Mouse (Mus musculus): ENCODE data around the gene Kcnab2. TPM values are rescaled to one million over a fixed set of nuclear protein-coding genes. Genes with fewer than 3 reads are reported as not detected.

The Kcnab2 gene
- polyA plus RNA-seq, 1 experiment from 2014 or later: 11.0 TPM

GRCm38 (mm10) chr4:152488046-152488445 is 10.4 kb upstream of the Kcnab2 start:
- Histone ChIP-seq H3K9ac (ENCODE audit: low read length) (no peak overlapping the region), H3K4me1 (ENCODE audit: control insufficient read depth, insufficient read depth, low read length) (no peaks in the 10 kb centered on the region), H3K27ac (ENCODE audit: low read depth, low read length) (no peak overlapping the region), H3K4me3 (ENCODE audit: low read depth, low read length) (no peak overlapping the region), H3K9me3 (ENCODE audit: control insufficient read depth, low read length) (no peaks in the 10 kb centered on the region), H3K36me3 (ENCODE audit: control insufficient read depth, insufficient read depth, low read length) (no peaks in the 10 kb centered on the region), H3K27me3 (ENCODE audit: control insufficient read depth, insufficient read depth, low read length) (no peaks in the 10 kb centered on the region), H3K4me2 (no peak overlapping the region)
- ATAC-seq (ENCODE audit: low FRiP score) (no peak), DNase-seq (ENCODE audit: low spot score, missing footprints) (no peak)
- 81% methylated on average over 10 of the region's 10 CpGs for WGBS

GRCm38 (mm10) chr4:152480426-152480825 is 2.8 kb upstream of the Kcnab2 start:
- no peak for ATAC-seq (ENCODE audit: low FRiP score)
- Histone ChIP-seq H3K36me3 (ENCODE audit: control insufficient read depth, insufficient read depth, low read length) (no peaks in the 10 kb centered on the region), H3K27ac (ENCODE audit: low read depth, low read length) (no peak overlapping the region), H3K4me3 (ENCODE audit: low read depth, low read length) (no peak overlapping the region), H3K27me3 (ENCODE audit: control insufficient read depth, insufficient read depth, low read length) (peaks cover 6% of the 10 kb centered on the region; the same call in 1 of the 2 replicates), H3K4me1 (ENCODE audit: control insufficient read depth, insufficient read depth, low read length) (peaks cover 19% of the 10 kb centered on the region), H3K9me3 (ENCODE audit: control insufficient read depth, low read length) (no peaks in the 10 kb centered on the region), H3K9ac (ENCODE audit: low read length) (no peak overlapping the region), H3K4me2 (no peak overlapping the region)
- 59% methylated on average over 8 of the region's 8 CpGs for WGBS
- DNase-seq (ENCODE audit: low spot score, missing footprints): no peak

DNA sequence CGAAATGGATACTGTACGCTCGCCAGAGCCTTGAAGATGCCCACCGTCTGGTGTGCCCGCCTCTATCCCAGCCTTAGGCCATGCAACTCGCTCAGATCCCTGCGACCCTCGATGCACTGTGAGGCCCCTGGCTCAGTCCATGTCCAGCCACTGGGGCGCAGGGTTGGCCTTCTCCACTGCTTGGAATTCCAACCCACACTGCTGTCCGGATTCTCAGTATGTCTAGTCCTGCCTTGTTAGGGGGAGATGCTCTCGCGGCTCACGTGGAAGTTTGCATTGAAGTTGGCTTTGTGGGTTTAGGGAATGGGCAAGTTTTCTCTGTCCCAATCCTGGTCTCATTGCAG is 525 bp upstream of the Kcnab2 start:
- H3K4me2 ChIP-seq: peak overlapping the region; percentile 82
- DNase-seq (ENCODE audit: low spot score, missing footprints) (no peak), ATAC-seq (ENCODE audit: low FRiP score) (peak; percentile 25)
- H3K36me3 ChIP-seq (ENCODE audit: control insufficient read depth, insufficient read depth, low read length): no peaks in the 10 kb centered on the region
- H3K27me3 ChIP-seq (ENCODE audit: control insufficient read depth, insufficient read depth, low read length): peaks cover 6% of the 10 kb centered on the region; the same call in 1 of the 2 replicates
- H3K27ac ChIP-seq (ENCODE audit: low read depth, low read length): peak overlapping the region; percentile 80
- 0% methylated on average over 13 of the region's 13 CpGs for WGBS
- no peaks in the 10 kb centered on the region for H3K9me3 ChIP-seq (ENCODE audit: control insufficient read depth, low read length)
- H3K9ac ChIP-seq (ENCODE audit: low read length): peak overlapping the region; percentile 95
- peak overlapping the region; percentile 80 for H3K4me3 ChIP-seq (ENCODE audit: low read depth, low read length)
- peaks cover 19% of the 10 kb centered on the region for H3K4me1 ChIP-seq (ENCODE audit: control insufficient read depth, insufficient read depth, low read length)

DNA sequence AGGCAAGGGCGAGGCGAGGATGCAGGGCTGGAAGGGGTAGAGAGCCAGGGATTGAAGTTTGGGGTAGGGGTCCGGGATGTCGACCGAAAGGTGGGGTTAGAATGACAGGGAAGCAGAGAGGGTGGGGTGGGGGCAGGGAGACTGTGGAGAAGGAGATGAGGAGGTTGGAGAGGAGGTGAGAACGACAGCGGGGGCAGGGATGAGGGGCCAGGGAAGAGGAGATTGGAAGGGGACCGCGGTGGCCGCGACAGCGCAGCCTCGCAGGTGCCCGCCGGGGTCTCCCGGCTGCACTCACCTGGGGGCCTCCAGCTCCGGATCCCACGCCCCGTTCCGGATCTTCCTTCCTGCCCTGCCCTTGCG is 585 bp downstream of the Kcnab2 start:
- peak overlapping the region; percentile 82 for H3K4me2 ChIP-seq
- WGBS: 0% methylated on average over 15 of the region's 21 CpGs
- peaks cover 19% of the 10 kb centered on the region for H3K4me1 ChIP-seq (ENCODE audit: control insufficient read depth, insufficient read depth, low read length)
- peaks cover 6% of the 10 kb centered on the region; the same call in 1 of the 2 replicates for H3K27me3 ChIP-seq (ENCODE audit: control insufficient read depth, insufficient read depth, low read length)
- no peaks in the 10 kb centered on the region for H3K36me3 ChIP-seq (ENCODE audit: control insufficient read depth, insufficient read depth, low read length)
- H3K9me3 ChIP-seq (ENCODE audit: control insufficient read depth, low read length): peaks cover 4% of the 10 kb centered on the region; the same call in 1 of the 2 replicates
- H3K9ac ChIP-seq (ENCODE audit: low read length): peak overlapping the region; percentile 95
- ATAC-seq (ENCODE audit: low FRiP score) (no peak; the same call in 1 of the 2 replicates), DNase-seq (ENCODE audit: low spot score, missing footprints) (no peak)
- H3K27ac ChIP-seq (ENCODE audit: low read depth, low read length): no peak overlapping the region
- H3K4me3 ChIP-seq (ENCODE audit: low read depth, low read length): peak overlapping the region; percentile 80

DNA sequence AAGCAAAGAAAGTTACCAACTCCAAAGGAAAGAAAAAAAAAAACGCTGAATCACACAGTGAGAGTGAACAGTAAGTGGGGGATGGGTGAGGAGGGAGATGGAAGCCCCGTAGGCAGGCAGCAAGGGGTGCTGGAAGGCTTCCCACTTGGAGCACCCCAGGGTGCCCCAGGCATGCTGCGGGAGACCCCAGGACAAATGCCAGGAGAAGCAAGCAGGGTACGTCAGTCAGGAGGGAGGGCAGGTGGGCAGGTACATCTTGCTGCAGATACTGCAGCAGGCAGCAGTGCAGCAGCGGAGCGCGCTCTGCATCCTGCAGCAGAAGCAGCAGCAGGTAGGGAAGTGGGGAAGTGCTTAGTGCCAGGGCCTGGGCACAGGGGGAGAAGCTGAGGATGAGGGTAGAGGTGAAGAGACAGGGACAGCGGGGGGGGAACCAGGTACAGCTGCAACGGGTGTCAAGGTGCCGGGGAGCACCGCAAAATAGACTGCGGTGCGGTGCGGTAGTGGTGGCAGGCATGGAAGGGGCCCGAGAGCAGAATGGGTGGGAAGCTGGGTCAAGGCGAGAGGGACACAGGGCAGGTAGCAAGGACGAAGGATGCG is 1.1 kb downstream of the Kcnab2 start, which contains the start of gene Nphp4:
Nphp4 (plus strand) TSS at position 280 of the 597 bp plus-strand sequence.
- Histone ChIP-seq H3K27ac (ENCODE audit: low read depth, low read length) (no peak within 1 kb of the TSS), H3K4me3 (ENCODE audit: low read depth, low read length) (peak within 1 kb of the TSS; percentile 80), H3K4me2 (peak within 1 kb of the TSS; percentile 82), H3K36me3 (ENCODE audit: control insufficient read depth, insufficient read depth, low read length) (no peaks in the 10 kb centered on the region), H3K9me3 (ENCODE audit: control insufficient read depth, low read length) (peaks cover 8% of the 10 kb centered on the region; the same call in 1 of the 2 replicates), H3K27me3 (ENCODE audit: control insufficient read depth, insufficient read depth, low read length) (peaks cover 6% of the 10 kb centered on the region; the same call in 1 of the 2 replicates), H3K9ac (ENCODE audit: low read length) (peak within 1 kb of the TSS; percentile 95), H3K4me1 (ENCODE audit: control insufficient read depth, insufficient read depth, low read length) (peaks cover 19% of the 10 kb centered on the region)
- ATAC-seq (ENCODE audit: low FRiP score) (no peak), DNase-seq (ENCODE audit: low spot score, missing footprints) (peak; percentile 83)
- WGBS: 4% methylated on average over 18 of the region's 18 CpGs

DNA sequence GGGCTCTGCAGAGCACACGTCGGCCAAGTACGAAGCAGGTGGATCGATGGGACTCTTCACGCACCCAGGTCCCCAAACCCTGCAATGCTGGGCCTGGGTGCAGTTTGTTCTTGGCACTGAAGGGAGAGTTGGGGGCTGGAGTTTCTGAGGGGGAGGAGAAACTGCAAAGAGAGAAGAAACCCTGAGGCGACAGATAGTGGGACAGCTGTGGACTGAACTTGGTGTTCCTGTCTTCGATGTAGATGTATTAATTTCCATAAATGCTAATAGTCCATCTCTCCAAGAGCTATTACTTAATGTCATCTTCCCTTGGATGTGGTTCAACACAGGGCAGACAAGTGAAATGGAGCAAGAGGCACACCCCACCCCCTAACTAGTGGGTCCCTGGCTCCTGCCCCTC is 1.7 kb downstream of the Kcnab2 start:
- peaks cover 19% of the 10 kb centered on the region for H3K4me1 ChIP-seq (ENCODE audit: control insufficient read depth, insufficient read depth, low read length)
- peak overlapping the region; percentile 82; the same call in 1 of the 2 replicates for H3K4me2 ChIP-seq
- H3K36me3 ChIP-seq (ENCODE audit: control insufficient read depth, insufficient read depth, low read length): no peaks in the 10 kb centered on the region
- DNase-seq (ENCODE audit: low spot score, missing footprints): no peak
- WGBS: 84% methylated on average over 7 of the region's 7 CpGs
- ATAC-seq (ENCODE audit: low FRiP score): no peak
- peaks cover 8% of the 10 kb centered on the region; the same call in 1 of the 2 replicates for H3K9me3 ChIP-seq (ENCODE audit: control insufficient read depth, low read length)
- H3K27me3 ChIP-seq (ENCODE audit: control insufficient read depth, insufficient read depth, low read length): peaks cover 6% of the 10 kb centered on the region; the same call in 1 of the 2 replicates
- H3K9ac ChIP-seq (ENCODE audit: low read length): no peak overlapping the region
- no peak overlapping the region for H3K4me3 ChIP-seq (ENCODE audit: low read depth, low read length)
- no peak overlapping the region for H3K27ac ChIP-seq (ENCODE audit: low read depth, low read length)

DNA sequence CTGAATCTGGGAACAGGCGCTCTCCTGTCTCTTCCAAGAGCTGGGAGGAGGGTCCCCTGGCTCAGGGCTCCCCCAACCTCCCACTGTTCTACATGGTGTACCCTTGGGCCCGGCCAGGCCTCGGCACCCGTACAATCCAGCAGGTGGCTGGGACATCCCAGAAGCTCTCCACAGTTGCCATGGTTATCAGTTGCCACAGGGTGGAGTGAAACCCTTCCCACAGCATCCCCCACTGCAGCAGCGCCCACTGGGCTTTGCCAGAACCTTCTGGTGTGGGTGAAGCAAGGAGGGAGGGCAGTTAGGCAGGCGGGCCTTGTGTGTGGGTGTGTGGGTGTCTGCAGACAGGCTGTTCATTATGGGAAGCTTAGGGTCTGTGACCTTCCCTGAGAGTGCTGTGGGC is 9.7 kb downstream of the Kcnab2 start:
- Histone ChIP-seq H3K27me3 (ENCODE audit: control insufficient read depth, insufficient read depth, low read length) (no peaks in the 10 kb centered on the region; the same call in 1 of the 2 replicates), H3K4me1 (ENCODE audit: control insufficient read depth, insufficient read depth, low read length) (peaks cover 12% of the 10 kb centered on the region), H3K4me3 (ENCODE audit: low read depth, low read length) (no peak overlapping the region), H3K4me2 (no peak overlapping the region), H3K36me3 (ENCODE audit: control insufficient read depth, insufficient read depth, low read length) (no peaks in the 10 kb centered on the region), H3K27ac (ENCODE audit: low read depth, low read length) (no peak overlapping the region), H3K9ac (ENCODE audit: low read length) (no peak overlapping the region), H3K9me3 (ENCODE audit: control insufficient read depth, low read length) (peaks cover 8% of the 10 kb centered on the region; the same call in 1 of the 2 replicates)
- DNase-seq (ENCODE audit: low spot score, missing footprints) (no peak), ATAC-seq (ENCODE audit: low FRiP score) (no peak)
- WGBS: 83% methylated on average over 6 of the region's 6 CpGs

DNA sequence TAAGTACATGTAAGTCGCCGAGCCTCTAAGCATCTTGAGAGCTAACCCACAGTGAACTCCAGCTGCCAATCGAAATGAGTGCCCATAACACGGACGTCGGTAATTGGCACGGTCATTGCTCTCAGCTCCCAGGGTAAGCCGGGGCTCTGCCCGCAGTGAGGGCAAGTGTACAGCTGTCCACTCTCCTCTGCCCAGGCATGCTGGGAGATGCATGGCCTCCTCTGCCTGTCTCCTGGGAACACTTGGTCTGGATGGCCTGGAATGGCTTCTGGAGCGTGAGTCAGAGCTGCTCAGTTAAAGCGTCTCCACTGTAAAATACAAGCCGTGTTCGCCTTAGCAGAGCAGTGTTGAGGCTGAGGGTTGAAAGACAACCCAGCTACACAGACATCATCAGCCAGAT is 11.1 kb downstream of the Kcnab2 start:
- Histone ChIP-seq H3K4me1 (ENCODE audit: control insufficient read depth, insufficient read depth, low read length) (peaks cover 12% of the 10 kb centered on the region), H3K27me3 (ENCODE audit: control insufficient read depth, insufficient read depth, low read length) (no peaks in the 10 kb centered on the region; the same call in 1 of the 2 replicates), H3K9me3 (ENCODE audit: control insufficient read depth, low read length) (peaks cover under 1% of the 10 kb centered on the region; the same call in 1 of the 2 replicates), H3K4me2 (no peak overlapping the region), H3K9ac (ENCODE audit: low read length) (no peak overlapping the region), H3K27ac (ENCODE audit: low read depth, low read length) (no peak overlapping the region), H3K4me3 (ENCODE audit: low read depth, low read length) (no peak overlapping the region), H3K36me3 (ENCODE audit: control insufficient read depth, insufficient read depth, low read length) (no peaks in the 10 kb centered on the region)
- 94% methylated on average over 13 of the region's 13 CpGs for WGBS
- ATAC-seq (ENCODE audit: low FRiP score): no peak
- no peak for DNase-seq (ENCODE audit: low spot score, missing footprints)

GRCm38 (mm10) chr4:152465116-152465515 is 12.6 kb downstream of the Kcnab2 start:
- H3K4me3 ChIP-seq (ENCODE audit: low read depth, low read length): no peak overlapping the region
- peaks cover 12% of the 10 kb centered on the region for H3K4me1 ChIP-seq (ENCODE audit: control insufficient read depth, insufficient read depth, low read length)
- no peaks in the 10 kb centered on the region for H3K9me3 ChIP-seq (ENCODE audit: control insufficient read depth, low read length)
- H3K9ac ChIP-seq (ENCODE audit: low read length): peak overlapping the region; percentile 47
- DNase-seq (ENCODE audit: low spot score, missing footprints): peak; percentile 94
- peak overlapping the region; percentile 73; the same call in 1 of the 2 replicates for H3K27ac ChIP-seq (ENCODE audit: low read depth, low read length)
- H3K27me3 ChIP-seq (ENCODE audit: control insufficient read depth, insufficient read depth, low read length): no peaks in the 10 kb centered on the region; the same call in 1 of the 2 replicates
- 12% methylated on average over 8 of the region's 8 CpGs for WGBS
- H3K36me3 ChIP-seq (ENCODE audit: control insufficient read depth, insufficient read depth, low read length): no peaks in the 10 kb centered on the region
- peak overlapping the region; percentile 5; the same call in 1 of the 2 replicates for H3K4me2 ChIP-seq
- peak; percentile 91 for ATAC-seq (ENCODE audit: low FRiP score)

All from midbrain, embryonic 11.5 days (tissue).